Mouse (Mus musculus) lung, postnatal 4 days (tissue): ENCODE results near the gene Shisal2a.

ENCODE experiments used
- DNase-seq, 2 experiments: peaks; one replicate each; pipeline ENCODE4 v3.0.0; 2021

The Shisal2a gene

DNA sequence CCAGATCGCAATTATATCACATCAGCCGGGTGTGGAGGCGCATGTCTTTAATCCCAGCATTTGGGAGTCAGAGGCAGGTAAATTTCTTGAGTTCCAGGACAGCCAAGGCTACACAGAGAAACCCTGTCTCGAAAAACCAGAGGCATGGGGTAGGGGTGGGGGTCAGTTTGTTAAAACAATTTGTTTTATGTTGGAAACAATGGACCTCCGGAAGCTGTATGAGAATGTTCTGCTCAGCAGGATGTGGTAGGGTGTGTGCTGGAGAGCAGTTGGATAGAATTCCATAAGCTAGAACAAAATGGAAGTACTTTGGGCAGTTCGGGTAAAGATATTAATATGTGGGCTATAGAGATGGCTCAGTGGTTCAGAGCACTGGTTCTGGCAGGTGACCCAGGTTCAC is 47.7 kb downstream of the Shisal2a start:
- DNase-seq, result no peak

DNA sequence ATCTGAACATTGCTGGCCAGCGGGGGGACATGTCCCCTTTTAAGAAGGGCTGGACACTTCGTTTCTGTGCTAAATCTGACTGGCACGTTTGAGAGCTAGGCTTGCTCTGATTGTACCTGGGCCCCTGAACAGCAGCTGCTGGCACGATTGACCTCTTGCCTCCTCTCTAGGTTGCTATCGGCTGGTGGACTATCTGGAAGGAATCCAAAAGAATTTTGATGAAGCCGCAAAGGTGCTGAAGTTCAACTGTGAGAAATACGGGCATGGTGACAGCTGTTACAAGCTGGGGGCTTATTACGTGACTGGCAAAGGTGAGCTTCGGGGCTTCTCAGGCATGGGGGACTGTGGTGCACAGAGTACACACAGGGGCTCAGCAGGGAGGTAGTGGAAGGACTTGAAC is 51.1 kb downstream of the Shisal2a start:
- DNase-seq, result no peak

DNA sequence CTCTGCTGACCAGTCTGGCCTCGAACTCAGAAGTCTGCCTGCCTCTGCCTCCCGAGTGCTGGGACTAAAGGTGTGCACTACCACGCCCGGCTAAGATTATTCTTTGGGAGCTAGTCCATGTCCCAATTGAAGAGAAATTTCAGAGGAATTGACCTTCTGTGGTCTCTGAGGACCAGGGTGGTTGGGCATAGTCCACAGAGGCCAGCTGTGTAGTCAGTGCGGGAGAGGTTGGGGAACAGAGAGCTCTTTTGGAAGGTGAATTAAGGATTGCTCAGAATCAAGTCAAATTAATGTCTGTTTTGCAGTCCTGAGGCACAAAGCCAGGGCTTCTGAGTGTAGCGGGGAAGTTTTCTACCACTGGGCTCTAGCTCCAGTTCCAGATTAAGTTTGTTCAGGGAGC is 53.3 kb downstream of the Shisal2a start:
- DNase-seq, result no peak

DNA sequence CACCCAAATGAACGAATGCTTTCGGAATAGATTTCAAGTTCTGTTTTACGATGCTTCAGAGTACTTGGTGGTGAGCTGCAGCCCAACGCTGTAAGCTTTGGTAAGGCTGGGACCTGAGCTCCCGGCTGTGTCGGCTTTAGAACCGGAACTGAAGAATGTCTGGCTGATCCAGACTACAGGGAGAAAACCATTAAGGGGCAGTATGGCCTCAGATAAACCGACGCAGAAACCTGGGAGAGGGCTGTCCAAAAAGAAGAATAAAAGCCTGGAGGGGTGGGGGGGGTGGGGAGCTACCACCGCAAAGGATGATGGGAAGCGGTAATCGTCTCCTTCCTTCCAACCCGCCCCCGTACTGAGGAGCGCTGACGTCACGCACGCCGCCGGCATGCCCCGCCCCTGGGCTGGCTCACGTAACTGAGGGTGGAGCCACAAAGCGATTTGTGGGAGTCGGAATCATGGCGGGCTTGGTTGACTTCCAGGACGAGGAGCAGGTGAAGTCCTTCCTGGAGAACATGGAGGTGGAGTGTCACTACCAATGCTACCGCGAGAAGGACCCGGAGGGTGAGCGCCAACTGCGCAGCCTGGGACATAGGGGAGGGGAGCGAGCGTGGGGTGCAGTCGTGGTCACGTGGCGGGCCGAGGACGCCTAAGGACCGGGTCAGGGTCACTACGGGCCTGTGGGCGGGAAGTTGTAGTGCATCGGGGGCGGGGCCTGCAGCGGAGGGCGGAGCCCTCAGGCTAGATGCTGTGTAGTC is 55.2 kb downstream of the Shisal2a start, which contains the start of gene Coa7:
TSS of gene Coa7 (plus strand) at position 411 of the 755 bp plus-strand sequence.
- peak; percentile 96 to 97 for DNase-seq

DNA sequence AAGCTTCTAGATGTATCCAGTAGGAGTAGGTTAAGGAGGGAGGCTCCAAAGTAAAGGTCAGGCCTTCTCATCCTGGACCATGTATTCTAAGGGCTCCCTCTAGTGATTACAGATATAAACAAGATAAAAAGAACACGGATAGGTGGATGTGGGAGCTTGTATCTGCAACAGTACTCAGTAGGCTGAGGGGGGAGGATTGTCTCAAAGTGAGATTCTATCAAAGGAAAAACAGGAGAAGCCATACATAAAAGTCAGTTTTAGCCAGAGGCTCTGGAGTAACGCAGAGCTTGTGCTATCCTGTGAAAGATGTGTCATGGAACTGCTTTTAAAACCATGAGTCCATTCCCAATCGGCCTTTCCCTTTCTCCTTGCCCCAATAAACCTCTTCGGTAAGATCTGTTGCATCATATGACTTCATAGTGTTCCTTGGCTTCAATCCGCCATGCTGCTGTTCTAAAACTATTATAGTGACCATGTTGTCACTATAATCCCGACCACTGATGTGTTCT is 56.0 kb downstream of the Shisal2a start:
- DNase-seq, result peak in 1 of 2 experiments; percentile 26

DNA sequence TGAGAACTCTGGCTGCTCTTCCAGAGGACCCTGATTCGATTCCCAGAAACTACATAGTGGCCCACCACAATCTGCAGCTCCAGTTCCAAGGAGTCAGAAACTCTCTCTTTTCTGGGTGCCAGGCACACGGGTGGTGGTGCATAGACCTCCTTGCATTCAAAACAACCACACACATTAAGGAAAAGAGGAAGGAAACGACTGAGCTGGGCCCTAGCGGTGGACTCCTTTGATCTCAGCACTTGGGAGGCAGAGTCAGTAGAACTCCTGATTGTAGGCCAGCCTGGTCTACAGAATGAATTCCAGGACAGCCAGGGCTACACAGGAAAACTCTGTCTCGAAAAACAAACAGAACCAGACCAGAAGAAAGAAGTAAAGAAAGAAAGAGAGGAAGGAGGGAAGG is 59.6 kb downstream of the Shisal2a start:
- no peak for DNase-seq

DNA sequence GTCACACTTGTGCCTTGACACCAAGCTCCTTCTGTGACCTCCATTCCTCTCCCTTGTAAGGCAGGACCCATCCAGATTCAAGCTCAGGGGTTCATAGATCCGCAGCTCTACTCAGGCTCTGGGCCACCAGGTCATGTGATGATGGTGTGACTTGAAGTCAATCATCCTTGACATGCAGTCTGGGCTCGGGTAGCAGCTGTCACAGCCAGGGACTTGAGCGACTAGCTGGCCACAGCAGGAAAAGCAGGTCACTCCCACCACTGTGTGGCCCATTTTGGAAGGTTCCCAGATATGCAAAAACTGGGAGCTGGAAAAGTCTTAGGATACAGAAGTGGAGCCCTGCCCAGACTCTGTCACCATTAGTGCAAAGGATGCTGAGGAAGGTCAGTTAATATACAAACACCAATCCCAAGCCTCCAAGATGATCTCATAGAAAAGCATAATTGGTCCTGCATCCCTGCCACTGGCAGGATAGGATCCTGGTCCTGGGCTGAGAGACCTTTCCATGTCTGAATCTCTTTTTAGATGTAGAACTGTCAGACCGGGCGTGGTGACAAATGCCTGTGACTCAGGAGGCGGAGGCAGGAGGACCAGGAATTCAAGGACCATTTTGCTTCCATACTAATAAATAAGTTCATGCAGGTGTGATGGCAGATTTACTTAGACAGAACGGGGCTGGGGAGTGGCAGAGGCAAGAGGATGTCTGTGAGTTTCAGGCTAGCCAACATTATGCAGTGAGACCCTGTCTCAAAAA is 62.3 kb downstream of the Shisal2a start:
- peak in 1 of 2 experiments; percentile 30 for DNase-seq

DNA sequence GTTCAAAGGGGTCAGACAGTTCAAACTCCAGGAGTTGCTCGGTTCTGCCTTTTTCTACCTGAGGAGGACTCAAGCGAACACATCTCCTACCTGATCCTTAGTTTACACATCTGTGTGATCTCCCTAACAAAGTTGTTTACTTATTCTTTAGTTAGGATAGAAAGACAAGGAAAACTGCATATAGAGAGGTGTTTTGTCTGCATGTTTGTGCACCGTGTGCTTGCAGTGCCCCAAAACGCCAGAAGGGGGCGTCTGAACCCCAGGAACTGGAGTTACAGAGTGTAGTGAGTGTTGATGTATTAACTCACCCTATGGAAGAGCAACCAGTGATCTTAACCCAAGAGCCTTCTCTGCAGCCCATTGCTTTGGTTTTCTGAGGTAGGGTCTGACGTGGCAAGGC is 63.4 kb downstream of the Shisal2a start:
- DNase-seq, result no peak

DNA sequence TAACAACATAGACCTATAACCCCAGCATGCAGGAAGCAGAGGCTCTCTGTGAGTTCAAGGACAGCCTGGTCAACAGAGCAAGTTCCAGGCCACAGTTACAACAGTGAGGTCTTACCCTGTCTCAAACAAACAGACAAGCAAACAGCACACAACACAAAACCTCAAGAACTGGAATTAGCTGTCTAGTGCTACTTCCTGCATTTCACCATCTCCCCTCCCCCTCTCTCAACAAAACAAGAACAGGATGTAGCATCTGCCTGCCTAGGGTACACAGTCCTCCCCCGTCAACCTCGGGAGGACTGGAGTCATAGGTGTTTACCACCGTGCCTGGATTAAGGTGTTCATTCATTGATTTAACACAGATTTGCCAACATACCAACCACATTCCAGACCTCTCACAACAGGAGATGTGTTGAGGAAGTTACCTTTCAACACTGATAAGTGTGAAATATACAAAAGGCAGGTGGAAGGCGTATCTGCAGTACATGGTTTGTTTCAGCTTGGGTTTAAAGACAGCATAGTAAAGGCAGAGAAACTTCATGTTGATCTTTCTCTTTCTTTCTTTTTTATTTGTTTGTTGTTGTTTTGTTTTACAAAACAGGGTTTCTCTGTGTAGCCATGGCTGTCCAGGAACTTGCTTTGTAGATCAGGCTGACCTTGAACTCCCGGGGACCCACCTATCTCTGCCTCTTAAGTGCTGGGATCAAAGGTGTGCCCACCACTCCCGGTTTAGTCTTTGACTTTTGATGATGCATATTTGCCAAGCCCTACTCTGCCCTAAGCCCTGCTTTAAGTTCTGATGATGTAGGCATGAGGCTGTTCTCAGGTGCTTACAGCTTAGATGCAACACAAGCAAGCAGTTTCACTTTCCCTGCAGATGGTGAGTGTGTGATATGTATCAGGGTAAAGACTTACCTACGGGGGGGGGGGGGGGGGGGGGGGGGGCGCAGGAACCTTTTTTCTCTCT is 64.2 kb downstream of the Shisal2a start:
- peak in 1 of 2 experiments; percentile 34 for DNase-seq
